ENCODE assay signal across 16 mouse cellular contexts in genomic region chr3:148093930-148094329, GRCm38 (mm10).
DNase-seq lines count a peak whose midpoint lies in the region.
"Had no signal": no experiment of that assay in that cellular context is flagged by ENCODE, and none has a peak within 500 bp of the region (broad histone marks: within the 10 kb centered on the region; RNA-seq: fewer than 3 reads in every experiment).

No protein-coding gene starts in this region.

- intact Hi-C loops in left cerebral cortex, postnatal 25 days (cut with DNase I), result no loop called here
- intact Hi-C loops in left cerebral cortex, postnatal 4 days (cut with DNase I), result no loop called here

- peak; percentile 7 to 57 for DNase-seq in left cerebral cortex, postnatal 25 days (ENCODE audit: low spot score in 2 of 2)
- DNase-seq in left cerebral cortex, postnatal 4 days, result no peak
- peak; percentile 27 to 48 for DNase-seq in right cerebral cortex, postnatal 10 days (ENCODE audit: low spot score in 2 of 2)
- no peak for DNase-seq in right cerebral cortex, postnatal 4 days
- peak; percentile 31 for DNase-seq in telencephalon, adult 2 months (ENCODE audit: low read depth, low spot score)
- no peak for DNase-seq in spleen, postnatal 10 days (ENCODE audit: low spot score in 2 of 2)
- DNase-seq: adrenal gland, adult 2 months; adrenal gland, postnatal 14 days; cerebellum, adult 11-12 months; cerebellum, adult 8-10 months; cerebellum, postnatal 10 days; cerebellum, postnatal 36 days; embryo, embryonic 11 days; gastrocnemius, adult 2 months; gastrocnemius, postnatal 14 days; heart, adult 11 months had no signal

Comparison
In these comparisons a context has a peak if more than half of its experiments do, and no peak if none do; other contexts are left out.
1. DNase-seq: peak in left cerebral cortex, postnatal 25 days (2 of 2), right cerebral cortex, postnatal 10 days (2 of 2) and telencephalon, adult 2 months (single experiment); none in left cerebral cortex, postnatal 4 days (single experiment), right cerebral cortex, postnatal 4 days (single experiment) and spleen, postnatal 10 days (0 of 2).